Mouse (Mus musculus) right cerebral cortex, postnatal 10 days (tissue): ENCODE results near the gene Mier2.

Source experiments
- DNase-seq, 2 experiments: peaks; one replicate each; pipeline ENCODE4 v3.0.0; 2021; ENCODE audit warnings: low spot score in 2 of 2

The Mier2 gene

GRCm38 (mm10) chr10:79575754-79576153 is 20.8 kb upstream of the Mier2 start:
- peak; percentile 26 to 36 for DNase-seq

- peak in 1 of 2 experiments; percentile 13 for DNase-seq
These were observed 19.8 kb upstream of the Mier2 start for GRCm38 (mm10) chr10:79574796-79575195.

GRCm38 (mm10) chr10:79574350-79574749 is 19.4 kb upstream of the Mier2 start:
- DNase-seq = peak; percentile 9 to 15

GRCm38 (mm10) chr10:79573611-79574010 is 18.6 kb upstream of the Mier2 start:
- DNase-seq = peak; percentile 15 to 18

- DNase-seq = peak; percentile 4 to 15
These were observed 16.3 kb upstream of the Mier2 start for GRCm38 (mm10) chr10:79571314-79571713.

- DNase-seq = peak; percentile 4 to 10
These were observed 14.9 kb upstream of the Mier2 start for GRCm38 (mm10) chr10:79569921-79570320.

- peak; percentile 4 to 6 for DNase-seq
These were observed 4.7 kb upstream of the Mier2 start for GRCm38 (mm10) chr10:79559716-79560115.

GRCm38 (mm10) chr10:79557496-79557895 is 2.5 kb upstream of the Mier2 start:
- DNase-seq = peak; percentile 12 to 15

- DNase-seq = peak; percentile 11 to 18
These were observed 2.0 kb upstream of the Mier2 start for GRCm38 (mm10) chr10:79556951-79557350.

- DNase-seq = peak in 1 of 2 experiments; percentile 22
These were observed 282 bp upstream of the Mier2 start for GRCm38 (mm10) chr10:79555238-79555724.

- DNase-seq = peak; percentile 20 to 25
These were observed 1.3 kb downstream of the Mier2 start for GRCm38 (mm10) chr10:79553691-79554090.

GRCm38 (mm10) chr10:79553176-79553575 is 1.8 kb downstream of the Mier2 start:
- peak; percentile 17 to 22 for DNase-seq

GRCm38 (mm10) chr10:79552531-79552930 is 2.5 kb downstream of the Mier2 start:
- DNase-seq = peak in 1 of 2 experiments; percentile 17

GRCm38 (mm10) chr10:79550366-79550765 is 4.6 kb downstream of the Mier2 start:
- peak in 1 of 2 experiments; percentile 15 for DNase-seq

GRCm38 (mm10) chr10:79548971-79549723 is 5.9 kb downstream of the Mier2 start:
- DNase-seq = peak; percentile 17 to 26

GRCm38 (mm10) chr10:79548546-79548945 is 6.5 kb downstream of the Mier2 start:
- DNase-seq = no peak

- DNase-seq = peak; percentile 15 to 20
These were observed 7.8 kb downstream of the Mier2 start for GRCm38 (mm10) chr10:79547148-79547675.

GRCm38 (mm10) chr10:79546483-79546882 is 8.5 kb downstream of the Mier2 start:
- peak in 1 of 2 experiments; percentile 13 for DNase-seq

GRCm38 (mm10) chr10:79545891-79546290 is 9.1 kb downstream of the Mier2 start:
- DNase-seq = peak in 1 of 2 experiments; percentile 14

GRCm38 (mm10) chr10:79544631-79545030 is 10.4 kb downstream of the Mier2 start:
- peak; percentile 12 to 19 for DNase-seq

- peak; percentile 17 to 24 for DNase-seq
These were observed 11.0 kb downstream of the Mier2 start for GRCm38 (mm10) chr10:79543884-79544597.

GRCm38 (mm10) chr10:79542171-79542570 is 12.8 kb downstream of the Mier2 start:
- peak; percentile 18 for DNase-seq
